Mouse (Mus musculus): ENCODE results near the gene Pnkp.
"Not testable (repeated sequence)": the region's sequence is repeated elsewhere in the genome, so short reads cannot be mapped to it uniquely, and the experiment has no call there.

Pnkp gene

GRCm38 (mm10) chr7:44868919-44869696, 12.2 kb downstream of the Pnkp start:
- DNase-seq (ENCODE audit: low read depth, low spot score): peak; percentile 61

- DNase-seq (ENCODE audit: low read depth, low spot score): peak; percentile 100
These were observed 13.0 kb downstream of the Pnkp start, which contains the start of gene Ptov1 for GRCm38 (mm10) chr7:44869697-44870528. Gene Ptov1 (minus strand): TSS chr7:44869788.

GRCm38 (mm10) chr7:44870614-44871013, 13.7 kb downstream of the Pnkp start:
- DNase-seq (ENCODE audit: low read depth, low spot score): no peak

DNA sequence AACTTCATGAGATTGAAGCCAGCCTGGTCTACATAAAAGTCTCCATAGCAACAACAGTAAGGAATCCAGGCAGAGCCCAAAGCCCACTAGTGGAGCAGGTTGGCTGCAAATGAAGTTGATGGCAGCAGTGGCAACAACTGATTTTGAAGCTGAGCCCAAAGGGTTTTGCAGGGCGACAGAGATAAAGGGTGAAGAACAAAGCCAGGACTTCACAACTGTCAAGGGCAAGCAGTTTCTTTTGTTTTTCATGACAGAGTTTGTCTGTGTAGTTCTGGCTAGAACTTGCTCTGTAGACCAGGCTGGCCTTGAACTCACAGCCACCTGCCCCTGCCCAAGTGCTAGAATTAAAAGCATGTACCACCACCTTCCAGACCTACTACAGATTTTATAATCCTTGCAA, 14.2 kb downstream of the Pnkp start:
- no peak for DNase-seq (ENCODE audit: low read depth, low spot score)

DNA sequence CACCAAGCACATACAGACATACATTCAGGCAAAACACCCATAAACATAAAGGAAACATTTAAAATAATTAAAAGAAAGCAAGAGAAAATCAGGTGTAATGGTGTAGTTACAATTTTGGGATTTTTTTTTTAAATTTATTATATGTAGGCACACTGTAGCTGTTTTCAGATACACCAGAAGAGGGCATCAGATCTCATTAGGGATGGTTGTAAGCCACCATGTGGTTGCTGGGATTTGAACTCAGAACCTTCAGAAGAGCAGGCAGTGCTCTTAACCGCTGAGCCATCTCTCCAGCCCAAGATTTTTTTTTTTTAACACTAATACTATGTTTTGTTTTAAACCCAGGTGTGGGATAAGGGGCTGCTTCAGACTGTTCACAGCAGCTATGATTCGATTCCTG, 14.8 kb downstream of the Pnkp start:
- DNase-seq (ENCODE audit: low read depth, low spot score): not testable (repeated sequence)

DNA sequence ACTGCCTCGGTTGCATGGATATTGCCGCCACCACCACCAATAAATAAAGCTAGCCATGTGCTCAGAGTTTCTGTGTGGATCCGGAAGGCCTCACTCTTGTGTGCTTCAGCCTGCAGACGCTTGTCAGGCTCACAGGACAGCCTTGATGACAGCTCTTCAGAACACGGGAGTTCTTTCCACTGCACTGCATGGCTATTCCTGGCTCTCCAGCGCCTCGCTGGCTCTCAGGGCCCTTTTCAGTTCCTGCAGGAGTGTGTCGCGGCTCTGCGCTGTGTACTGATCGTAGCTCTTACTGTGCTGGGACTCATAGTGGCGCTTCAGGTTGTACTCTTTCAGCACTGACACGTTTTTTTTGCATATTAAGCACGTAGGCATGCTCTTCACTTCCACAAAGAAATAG, 20.9 kb downstream of the Pnkp start:
- no peak for DNase-seq (ENCODE audit: low read depth, low spot score)

GRCm38 (mm10) chr7:44883036-44883435, 26.1 kb downstream of the Pnkp start:
- DNase-seq (ENCODE audit: low read depth, low spot score): no peak

DNA sequence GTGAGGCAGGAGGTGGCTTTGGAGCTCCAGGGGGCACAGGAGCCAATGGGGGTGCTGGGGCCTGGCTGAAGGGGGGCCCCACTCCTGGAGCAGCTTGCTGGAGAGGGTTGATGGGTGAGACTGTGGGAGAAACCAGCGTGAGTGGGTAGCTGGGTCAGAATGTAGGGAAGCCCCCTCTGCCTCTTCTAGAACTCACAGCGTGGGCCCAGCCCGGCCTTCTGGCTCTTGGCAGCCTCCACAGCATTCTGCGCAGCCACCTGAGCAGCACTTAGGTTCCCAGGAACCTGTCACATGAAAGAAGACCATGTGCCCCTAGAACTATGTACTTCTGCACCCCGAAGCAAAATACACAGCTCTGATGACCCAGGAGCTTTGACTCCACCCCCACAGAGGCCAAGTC, 27.7 kb downstream of the Pnkp start:
- no peak for DNase-seq (ENCODE audit: low read depth, low spot score)

DNA sequence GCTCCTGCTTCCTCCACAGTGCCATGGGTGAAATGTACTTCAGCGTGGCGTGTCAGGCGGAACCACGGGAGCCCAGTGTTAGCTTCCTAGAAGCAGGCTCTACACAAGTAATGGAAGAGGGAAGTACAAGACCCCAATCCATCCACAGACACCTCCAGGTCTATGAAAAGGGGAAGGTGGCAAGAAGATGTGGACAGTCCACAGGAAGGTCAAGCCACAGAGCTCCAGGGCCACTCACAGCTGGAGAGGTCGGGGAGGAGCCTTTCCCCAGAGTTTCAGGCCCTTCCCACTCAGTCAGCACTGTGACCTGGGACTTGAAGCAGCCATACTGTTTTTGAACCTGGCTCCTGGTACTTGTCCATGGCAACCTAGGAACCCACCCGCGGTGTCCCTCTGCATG, 30.0 kb downstream of the Pnkp start:
- no peak for DNase-seq (ENCODE audit: low read depth, low spot score)

GRCm38 (mm10) chr7:44888256-44889105, 31.5 kb downstream of the Pnkp start:
- no peak for DNase-seq (ENCODE audit: low read depth, low spot score)

DNA sequence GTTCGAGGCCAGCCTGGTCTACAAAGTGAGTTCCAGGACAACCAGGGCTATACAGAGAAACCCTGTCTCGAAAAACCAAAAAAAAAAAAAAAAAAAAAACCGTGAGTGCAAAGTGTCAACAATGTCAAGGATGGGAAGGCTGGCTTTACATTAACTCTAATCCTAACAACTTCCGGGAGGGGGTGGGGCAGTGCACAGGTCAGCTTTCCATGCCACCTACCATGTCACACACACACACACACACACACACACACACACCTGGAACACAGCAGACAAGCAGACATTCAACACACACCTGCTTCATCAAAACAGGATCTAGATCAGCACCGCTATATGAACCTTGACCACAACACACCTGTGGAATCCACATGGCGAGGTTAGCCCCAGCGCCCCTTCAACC, 33.2 kb downstream of the Pnkp start:
- DNase-seq (ENCODE audit: low read depth, low spot score): no peak

DNA sequence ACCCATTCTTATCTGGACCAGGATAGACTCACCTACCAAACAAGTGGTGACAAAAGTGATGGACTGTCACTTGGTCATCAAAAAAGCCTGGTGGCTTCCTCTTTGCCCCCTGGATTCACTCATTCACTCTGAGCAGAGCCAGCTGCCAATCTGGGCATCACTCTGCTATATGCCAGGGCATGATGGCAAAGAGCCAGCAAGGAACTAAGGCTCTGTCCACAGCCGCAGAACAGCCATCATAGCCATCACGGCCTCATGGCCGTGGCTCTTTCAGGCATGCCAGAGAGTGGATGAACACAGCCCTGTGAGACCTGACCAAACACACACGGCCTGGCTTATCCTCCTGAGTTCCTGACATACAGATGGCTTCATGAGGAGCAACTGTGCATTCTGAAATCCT, 33.8 kb downstream of the Pnkp start:
- DNase-seq (ENCODE audit: low read depth, low spot score): no peak

DNA sequence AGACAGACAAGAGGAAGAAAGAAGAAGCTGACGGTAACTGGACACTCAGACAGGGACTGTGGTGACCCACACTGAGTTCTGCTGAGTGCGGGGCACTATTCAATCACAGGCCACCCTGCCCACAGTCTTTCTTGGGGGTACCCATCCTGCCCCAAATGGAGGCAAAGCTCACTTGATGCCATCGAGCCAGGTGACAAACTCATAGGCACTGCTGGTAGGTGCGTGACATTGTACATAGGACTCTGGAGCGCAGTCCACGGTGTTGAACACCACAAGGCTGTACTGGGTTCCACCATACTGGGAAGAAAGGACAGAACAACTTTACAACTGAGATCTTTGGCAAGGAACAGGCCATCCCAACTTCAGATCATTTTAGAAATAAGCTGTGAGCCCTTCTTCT, 34.7 kb downstream of the Pnkp start:
- no peak for DNase-seq (ENCODE audit: low read depth, low spot score)

- peak; percentile 97 for DNase-seq (ENCODE audit: low read depth, low spot score)
These were observed 35.5 kb downstream of the Pnkp start, which contains the start of gene Med25 for GRCm38 (mm10) chr7:44892276-44892921. Gene Med25 (minus strand): TSS chr7:44892712.

DNA sequence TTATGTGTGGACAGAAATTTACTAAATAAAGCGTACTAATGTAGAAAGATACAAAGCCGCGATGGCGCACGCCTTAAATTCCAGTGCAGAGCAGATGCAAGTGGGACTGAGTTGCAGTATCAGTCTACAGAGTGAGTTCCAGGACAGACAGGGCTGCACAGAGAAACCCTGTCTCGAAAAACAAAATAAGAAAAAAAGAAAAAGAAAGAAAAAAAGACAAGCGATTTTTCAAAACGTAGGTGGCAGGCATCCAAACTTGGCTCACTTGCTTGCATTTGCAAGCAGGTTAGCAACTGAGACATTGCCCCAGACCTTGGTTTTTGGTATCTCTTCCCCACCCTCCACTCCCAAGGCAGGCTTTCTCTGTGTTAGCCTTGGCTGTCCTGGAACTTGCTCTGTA, 36.3 kb downstream of the Pnkp start:
- no peak for DNase-seq (ENCODE audit: low read depth, low spot score)

DNA sequence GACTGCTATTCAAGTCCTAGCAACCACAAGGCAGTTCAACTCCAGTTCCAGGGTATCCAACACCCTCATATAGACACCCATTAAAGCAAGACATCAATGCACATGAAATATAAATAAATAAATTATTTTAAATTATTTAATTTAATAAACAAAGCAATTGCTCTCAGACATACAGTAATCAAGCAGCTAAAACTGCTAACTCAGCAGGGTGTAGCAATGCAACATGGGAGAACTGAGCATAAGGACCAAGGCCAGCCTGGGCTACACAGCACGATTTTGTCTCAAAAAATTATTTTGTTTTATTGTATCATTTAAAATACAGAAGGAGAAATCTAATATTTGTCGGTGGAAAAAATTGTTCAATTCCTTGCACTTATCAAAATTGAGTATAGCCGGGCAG, 37.2 kb downstream of the Pnkp start:
- DNase-seq (ENCODE audit: low read depth, low spot score): no peak

- DNase-seq (ENCODE audit: low read depth, low spot score): peak; percentile 68
These were observed 38.3 kb downstream of the Pnkp start for GRCm38 (mm10) chr7:44895206-44895592.

GRCm38 (mm10) chr7:44895593-44896434, 38.9 kb downstream of the Pnkp start, which contains the start of gene Fuz:
Gene Fuz (plus strand): TSS chr7:44896079.
- peak; percentile 99 for DNase-seq (ENCODE audit: low read depth, low spot score)

DNA sequence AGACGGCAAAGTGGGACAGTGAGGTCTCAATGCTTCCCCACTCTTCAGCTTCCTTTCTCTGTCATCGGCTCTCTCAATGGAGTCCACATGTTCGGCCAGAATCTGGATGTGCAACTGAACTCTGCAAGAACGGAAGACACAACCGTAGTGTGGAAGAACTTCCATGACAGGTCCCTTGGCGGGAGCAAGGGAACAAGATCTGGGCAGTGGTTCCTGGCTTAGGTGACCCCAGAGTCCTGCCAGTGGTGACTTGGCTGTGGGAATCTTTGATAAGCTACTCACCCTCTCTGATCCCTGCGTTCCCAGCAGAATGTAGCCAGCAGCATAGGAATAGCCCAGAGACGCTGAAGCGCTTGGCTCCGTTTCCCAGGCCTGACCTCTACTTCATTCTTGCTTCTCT, 39.6 kb downstream of the Pnkp start:
- DNase-seq (ENCODE audit: low read depth, low spot score): no peak

DNA sequence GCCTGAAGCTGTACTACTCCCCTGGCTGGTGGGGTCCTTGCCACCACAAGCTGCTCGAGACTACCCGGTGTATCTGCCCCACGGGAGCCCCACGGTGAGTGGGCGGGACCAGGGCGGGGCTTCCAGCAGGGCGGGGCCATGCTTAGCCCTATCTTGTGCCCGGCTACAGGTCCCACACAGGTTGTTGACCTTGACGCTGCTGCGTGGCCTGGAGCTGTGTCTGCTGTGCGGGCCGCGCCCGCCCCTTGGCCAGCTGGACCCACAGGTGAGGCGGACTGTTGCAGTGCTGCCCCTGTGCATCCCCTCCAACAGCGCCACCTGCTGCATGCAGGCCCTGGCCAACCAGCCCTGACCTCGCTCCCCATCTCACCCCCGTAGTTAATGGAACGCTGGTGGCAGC, 41.7 kb downstream of the Pnkp start:
- no peak for DNase-seq (ENCODE audit: low read depth, low spot score)

Data from brain, adult 2 months (tissue).